Comparison of ENCODE assay signal across 9 mouse cellular contexts in genomic region chr12:72236564-72237011, GRCm38 (mm10). TPM values are rescaled to one million over a fixed set of nuclear protein-coding genes. Genes with fewer than 3 reads are reported as not detected.
A peak's percentile ranks its signal among the peaks of the same experiment; 100 is the strongest.
DNase-seq lines count a peak whose midpoint lies in the region; ATAC-seq lines count a peak whose summit lies in the region.
"Had no signal": no experiment of that assay in that cellular context is flagged by ENCODE, and none has a peak within 500 bp of the region (broad histone marks: within the 10 kb centered on the region; RNA-seq: fewer than 3 reads in every experiment).

No protein-coding gene starts in this region.

- peak; percentile 71 for DNase-seq in adrenal gland, postnatal 10 days
- DNase-seq in cerebellum, adult 9-10 months = peak; percentile 85
- DNase-seq in heart, postnatal 4 days = peak; percentile 68
- peak; percentile 63 to 87 for DNase-seq in left cerebral cortex, adult 8-10 months (ENCODE audit: low spot score in 2 of 2)
- DNase-seq in mesoderm, embryonic 11.5 days (ENCODE audit: low read depth, low spot score) = peak; percentile 87
- DNase-seq in right cerebral cortex, postnatal 4 days = peak; percentile 91

- peak; percentile 74 for ATAC-seq in frontal cortex, adult (ENCODE audit: low TSS enrichment)
- no peak for ATAC-seq in CD4-positive, CD25-positive, alpha-beta regulatory T cell, adult 4 months

RNA-seq across cellular contexts. Expression of gene Ccdc175, which starts 51.8 kb away (rescaled TPM):
- total RNA-seq in adrenal gland, postnatal 10 days (2021) = not detected
- total RNA-seq in heart, postnatal 4 days (2021) = not detected
- not detected for total RNA-seq in left cerebral cortex, adult 8-10 months (2022)
- under 1 TPM in 1 of 2 experiments, not detected in 1; 0.20 TPM for polyA plus RNA-seq in CD4-positive, CD25-positive, alpha-beta regulatory T cell, adult 4 months (2017; shearing (Covaris generic))
- polyA plus RNA-seq: erythroblast, embryonic 14.5 days had no signal
